Mouse (Mus musculus): ENCODE data around the gene Sez6l. TPM values are rescaled to one million over a fixed set of nuclear protein-coding genes. Genes with fewer than 3 reads are reported as not detected.

Gene Sez6l
- 46.3 and 49.9 TPM in 2 replicates for polyA plus RNA-seq (2014; fragmentation: Nextera tagmentation; extraction: Ambion mirVana)

GRCm38 (mm10) chr5:112576993-112577670 is at the start of gene Sez6l:
Gene Sez6l (minus strand): TSS chr5:112577185.
- H3K9ac ChIP-seq (replicated peaks; ENCODE audit: low read length) = peak within 1 kb of the TSS; percentile 93
- ATAC-seq (ENCODE audit: low FRiP score, low TSS enrichment) = peak; percentile 85
- WGBS = under 1% methylated on average over 47 of the region's 50 CpGs

DNA sequence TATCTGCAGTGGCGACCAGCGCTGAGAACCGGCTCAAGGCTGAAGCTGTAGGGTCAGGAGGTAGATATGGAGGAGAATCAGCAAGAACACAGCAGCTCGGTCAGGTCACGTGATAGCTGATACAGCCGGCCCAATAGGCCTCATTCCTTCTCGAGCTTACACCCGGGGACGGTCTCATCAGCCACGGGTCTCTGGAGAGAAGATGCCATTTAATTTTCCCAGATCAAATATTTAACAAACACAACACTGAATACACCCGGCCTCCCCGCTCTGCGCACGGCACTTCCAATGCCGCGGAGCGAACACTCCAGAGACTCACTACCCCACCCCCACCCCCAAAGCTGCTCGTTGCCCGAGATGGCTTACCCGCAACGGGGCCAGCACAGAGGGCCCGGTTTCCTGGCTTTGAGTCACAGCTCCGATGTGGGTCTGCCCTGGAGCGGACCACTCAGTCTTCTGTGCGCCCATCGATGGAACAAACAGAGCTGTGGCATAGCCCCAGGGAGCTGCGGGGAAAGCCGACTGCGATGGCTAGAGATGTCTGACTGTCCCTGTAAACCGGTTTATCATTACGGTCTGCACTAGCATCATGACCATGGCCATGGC is 48.7 kb upstream of the Sez6l start:
- peak overlapping the region; percentile 79 for H3K27ac ChIP-seq (replicated peaks; ENCODE audit: low read depth, low read length)
- H3K36me3 ChIP-seq (ENCODE audit: control insufficient read depth, insufficient read depth, low read length) = no peaks in the 10 kb centered on the region
- 33% methylated on average over 31 of the region's 31 CpGs for WGBS
- peaks cover 28% of the 10 kb centered on the region for H3K4me1 ChIP-seq (ENCODE audit: control insufficient read depth, insufficient read depth, low read length)
- H3K9me3 ChIP-seq (ENCODE audit: control insufficient read depth, low read length) = no peaks in the 10 kb centered on the region
- DNase-seq (peak; percentile 73), ATAC-seq (ENCODE audit: low FRiP score, low TSS enrichment) (peak; percentile 22; the same call in 1 of the 2 replicates)
- no peak overlapping the region for H3K4me3 ChIP-seq (replicated peaks; ENCODE audit: low read depth, low read length)
- peak overlapping the region; percentile 38 for H3K4me2 ChIP-seq (ENCODE audit: low read length)
- no peak overlapping the region for H3K9ac ChIP-seq (replicated peaks; ENCODE audit: low read length)
- H3K27me3 ChIP-seq (ENCODE audit: control insufficient read depth, insufficient read depth, low read length) = no peaks in the 10 kb centered on the region

More at GRCm38 (mm10) chr5:112576993-112577670, at the start of gene Sez6l:
- H3K4me1 ChIP-seq (ENCODE audit: control insufficient read depth, insufficient read depth, low read length) = peaks cover 34% of the 10 kb centered on the region
- no peaks in the 10 kb centered on the region for H3K9me3 ChIP-seq (ENCODE audit: control insufficient read depth, low read length)
- H3K27me3 ChIP-seq (ENCODE audit: control insufficient read depth, insufficient read depth, low read length) = peaks cover 12% of the 10 kb centered on the region; the same call in 1 of the 2 replicates
- H3K4me3 ChIP-seq (replicated peaks; ENCODE audit: low read depth, low read length) = peak within 1 kb of the TSS; percentile 68
- H3K27ac ChIP-seq (replicated peaks; ENCODE audit: low read depth, low read length) = peak within 1 kb of the TSS; percentile 84
- H3K36me3 ChIP-seq (ENCODE audit: control insufficient read depth, insufficient read depth, low read length) = no peaks in the 10 kb centered on the region
- peak within 1 kb of the TSS; percentile 71 for H3K4me2 ChIP-seq (ENCODE audit: low read length)
- DNase-seq = peak; percentile 91

GRCm38 (mm10) chr5:112622946-112623345 is 46.0 kb upstream of the Sez6l start:
- no peak for ATAC-seq (ENCODE audit: low FRiP score, low TSS enrichment)
- H3K36me3 ChIP-seq (ENCODE audit: control insufficient read depth, insufficient read depth, low read length) = no peaks in the 10 kb centered on the region
- no peaks in the 10 kb centered on the region for H3K9me3 ChIP-seq (ENCODE audit: control insufficient read depth, low read length)
- peaks cover 25% of the 10 kb centered on the region for H3K4me1 ChIP-seq (ENCODE audit: control insufficient read depth, insufficient read depth, low read length)
- H3K27me3 ChIP-seq (ENCODE audit: control insufficient read depth, insufficient read depth, low read length) = no peaks in the 10 kb centered on the region
- H3K4me3 ChIP-seq (replicated peaks; ENCODE audit: low read depth, low read length) = no peak overlapping the region
- no peak for DNase-seq
- 0 out of 2 replicates have a peak overlapping the region, but pooled peaks have one; percentile 17 for H3K27ac ChIP-seq (replicated peaks; ENCODE audit: low read depth, low read length)
- H3K4me2 ChIP-seq (ENCODE audit: low read length) = no peak overlapping the region
- WGBS = 41% methylated on average over 2 of the region's 2 CpGs
- H3K9ac ChIP-seq (replicated peaks; ENCODE audit: low read length) = 0 out of 2 replicates have a peak overlapping the region, but pooled peaks have one; percentile 6

GRCm38 (mm10) chr5:112620256-112620655 is 43.3 kb upstream of the Sez6l start:
- no peaks in the 10 kb centered on the region for H3K9me3 ChIP-seq (ENCODE audit: control insufficient read depth, low read length)
- no peak for ATAC-seq (ENCODE audit: low FRiP score, low TSS enrichment)
- 62% methylated on average over 3 of the region's 3 CpGs for WGBS

GRCm38 (mm10) chr5:112619344-112619743 is 42.4 kb upstream of the Sez6l start:
- Histone ChIP-seq H3K27ac (replicated peaks; ENCODE audit: low read depth, low read length) (no peak overlapping the region), H3K9me3 (ENCODE audit: control insufficient read depth, low read length) (no peaks in the 10 kb centered on the region), H3K9ac (replicated peaks; ENCODE audit: low read length) (no peak overlapping the region), H3K36me3 (ENCODE audit: control insufficient read depth, insufficient read depth, low read length) (no peaks in the 10 kb centered on the region), H3K4me3 (replicated peaks; ENCODE audit: low read depth, low read length) (no peak overlapping the region), H3K4me2 (ENCODE audit: low read length) (no peak overlapping the region), H3K4me1 (ENCODE audit: control insufficient read depth, insufficient read depth, low read length) (peaks cover 12% of the 10 kb centered on the region), H3K27me3 (ENCODE audit: control insufficient read depth, insufficient read depth, low read length) (no peaks in the 10 kb centered on the region)
- DNase-seq (no peak), ATAC-seq (ENCODE audit: low FRiP score, low TSS enrichment) (no peak)
- 91% methylated on average over 3 of the region's 3 CpGs for WGBS

More at GRCm38 (mm10) chr5:112620256-112620655, 43.3 kb upstream of the Sez6l start:
- no peak for DNase-seq
- Histone ChIP-seq H3K4me2 (ENCODE audit: low read length) (no peak overlapping the region), H3K4me3 (replicated peaks; ENCODE audit: low read depth, low read length) (no peak overlapping the region), H3K36me3 (ENCODE audit: control insufficient read depth, insufficient read depth, low read length) (no peaks in the 10 kb centered on the region), H3K4me1 (ENCODE audit: control insufficient read depth, insufficient read depth, low read length) (peaks cover 13% of the 10 kb centered on the region), H3K27ac (replicated peaks; ENCODE audit: low read depth, low read length) (no peak overlapping the region), H3K27me3 (ENCODE audit: control insufficient read depth, insufficient read depth, low read length) (no peaks in the 10 kb centered on the region), H3K9ac (replicated peaks; ENCODE audit: low read length) (no peak overlapping the region)

- peaks cover 3% of the 10 kb centered on the region; the same call in 1 of the 2 replicates for H3K4me1 ChIP-seq (ENCODE audit: control insufficient read depth, insufficient read depth, low read length)
- no peak overlapping the region for H3K4me3 ChIP-seq (replicated peaks; ENCODE audit: low read depth, low read length)
- no peak overlapping the region for H3K4me2 ChIP-seq (ENCODE audit: low read length)
- 67% methylated on average over 16 of the region's 16 CpGs for WGBS
- DNase-seq (no peak), ATAC-seq (ENCODE audit: low FRiP score, low TSS enrichment) (no peak)
- H3K9ac ChIP-seq (replicated peaks; ENCODE audit: low read length) = no peak overlapping the region
- H3K36me3 ChIP-seq (ENCODE audit: control insufficient read depth, insufficient read depth, low read length) = no peaks in the 10 kb centered on the region
- H3K27me3 ChIP-seq (ENCODE audit: control insufficient read depth, insufficient read depth, low read length) = no peaks in the 10 kb centered on the region
- H3K27ac ChIP-seq (replicated peaks; ENCODE audit: low read depth, low read length) = no peak overlapping the region
- no peaks in the 10 kb centered on the region for H3K9me3 ChIP-seq (ENCODE audit: control insufficient read depth, low read length)
Observed at GRCm38 (mm10) chr5:112617602-112618247, 40.7 kb upstream of the Sez6l start.

DNA sequence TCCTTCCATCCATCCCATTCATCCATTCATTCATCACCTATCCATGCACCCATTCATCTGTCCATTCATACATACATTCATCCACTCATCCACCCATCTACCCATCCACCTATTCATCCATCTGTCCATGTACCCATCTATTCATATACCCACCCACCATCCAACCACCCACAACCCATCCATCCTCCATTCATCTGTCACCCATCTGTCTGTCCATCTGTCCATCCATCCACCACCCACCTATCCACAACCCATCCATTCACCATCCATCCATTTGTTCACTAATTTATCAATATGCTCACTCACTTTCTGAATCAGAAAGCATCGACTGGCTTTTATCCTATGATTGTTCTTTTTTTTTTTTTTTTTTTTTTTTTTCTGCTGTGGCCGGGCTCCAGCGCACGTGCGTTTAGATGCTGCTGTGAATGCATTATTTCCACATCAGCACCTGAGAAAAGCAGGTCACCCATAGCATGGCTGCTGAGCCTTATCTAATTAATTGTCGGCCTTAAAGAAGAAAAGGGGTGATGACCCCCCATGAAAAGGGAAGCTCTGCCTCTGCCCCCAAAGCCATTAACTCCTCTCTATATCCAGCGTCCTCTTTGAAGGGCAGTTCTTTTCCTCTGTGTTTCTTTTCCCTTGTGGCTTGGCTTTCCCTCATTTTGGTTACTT is 39.1 kb upstream of the Sez6l start:
- no peaks in the 10 kb centered on the region for H3K27me3 ChIP-seq (ENCODE audit: control insufficient read depth, insufficient read depth, low read length)
- no peak overlapping the region for H3K4me3 ChIP-seq (replicated peaks; ENCODE audit: low read depth, low read length)
- DNase-seq (no peak), ATAC-seq (ENCODE audit: low FRiP score, low TSS enrichment) (no peak)
- no peak overlapping the region for H3K4me2 ChIP-seq (ENCODE audit: low read length)
- H3K27ac ChIP-seq (replicated peaks; ENCODE audit: low read depth, low read length) = no peak overlapping the region
- no peak overlapping the region for H3K9ac ChIP-seq (replicated peaks; ENCODE audit: low read length)
- H3K36me3 ChIP-seq (ENCODE audit: control insufficient read depth, insufficient read depth, low read length) = no peaks in the 10 kb centered on the region
- no peaks in the 10 kb centered on the region for H3K9me3 ChIP-seq (ENCODE audit: control insufficient read depth, low read length)
- peaks cover 2% of the 10 kb centered on the region; the same call in 1 of the 2 replicates for H3K4me1 ChIP-seq (ENCODE audit: control insufficient read depth, insufficient read depth, low read length)
- WGBS = 55% methylated on average over 7 of the region's 7 CpGs

DNA sequence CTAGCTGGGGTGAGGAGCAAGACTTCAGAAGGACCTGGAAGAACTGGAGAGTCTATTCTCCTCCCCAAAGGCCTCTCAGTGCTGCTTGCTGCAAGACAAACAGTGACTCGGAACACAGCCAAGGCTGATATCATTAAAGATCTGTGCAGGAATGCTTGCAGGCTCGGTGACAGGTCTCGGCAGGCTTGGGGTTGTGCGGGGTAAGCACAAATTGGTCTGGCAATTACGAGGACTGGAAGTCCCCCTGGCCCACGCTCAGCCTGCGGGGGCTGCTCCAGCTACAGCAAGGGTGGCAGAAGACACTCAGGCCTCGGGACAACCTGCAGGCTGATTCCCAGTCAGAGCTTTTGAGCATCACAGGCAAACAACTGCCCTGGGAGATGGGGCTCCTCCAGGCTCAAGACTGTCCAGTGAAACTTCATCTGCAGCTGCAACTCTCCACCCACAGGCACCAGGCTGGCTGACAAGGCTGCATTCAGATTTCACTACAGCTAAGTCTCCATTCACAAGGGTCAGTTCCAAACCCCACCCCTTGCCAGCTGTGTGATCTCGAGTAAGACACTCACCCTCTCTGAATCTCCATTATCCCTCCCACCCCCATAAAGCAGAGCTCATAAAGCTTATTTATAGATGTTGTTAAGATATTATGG is 31.0 kb upstream of the Sez6l start:
- no peaks in the 10 kb centered on the region for H3K9me3 ChIP-seq (ENCODE audit: control insufficient read depth, low read length)
- 0 out of 2 replicates have a peak overlapping the region, but pooled peaks have one; percentile 49 for H3K27ac ChIP-seq (replicated peaks; ENCODE audit: low read depth, low read length)
- ATAC-seq (ENCODE audit: low FRiP score, low TSS enrichment) (no peak), DNase-seq (no peak)
- no peak overlapping the region for H3K4me2 ChIP-seq (ENCODE audit: low read length)
- 46% methylated on average over 9 of the region's 9 CpGs for WGBS
- H3K27me3 ChIP-seq (ENCODE audit: control insufficient read depth, insufficient read depth, low read length) = no peaks in the 10 kb centered on the region
- H3K9ac ChIP-seq (replicated peaks; ENCODE audit: low read length) = 0 out of 2 replicates have a peak overlapping the region, but pooled peaks have one; percentile 9
- H3K4me3 ChIP-seq (replicated peaks; ENCODE audit: low read depth, low read length) = no peak overlapping the region
- no peaks in the 10 kb centered on the region for H3K36me3 ChIP-seq (ENCODE audit: control insufficient read depth, insufficient read depth, low read length)
- peaks cover 13% of the 10 kb centered on the region for H3K4me1 ChIP-seq (ENCODE audit: control insufficient read depth, insufficient read depth, low read length)
